Mouse (Mus musculus) ovary, adult 10 weeks (tissue): ENCODE data around the gene Syce3. TPM values are rescaled to one million over a fixed set of nuclear protein-coding genes. Genes with fewer than 3 reads are reported as not detected.

Source experiments
- polyA plus RNA-seq: library from polyadenylated mRNA; stranded (reverse); fragments of 350-450 nt; fragmentation: Illumina TruSeq; extraction: RNeasy Lipid Tissue Mini Kit (QIAGEN cat#74804); gene quantifications from one replicate; pipeline ENCODE4 v1.2.3, GENCODE M21; 2014

Gene Syce3
- not detected for polyA plus RNA-seq

DNA sequence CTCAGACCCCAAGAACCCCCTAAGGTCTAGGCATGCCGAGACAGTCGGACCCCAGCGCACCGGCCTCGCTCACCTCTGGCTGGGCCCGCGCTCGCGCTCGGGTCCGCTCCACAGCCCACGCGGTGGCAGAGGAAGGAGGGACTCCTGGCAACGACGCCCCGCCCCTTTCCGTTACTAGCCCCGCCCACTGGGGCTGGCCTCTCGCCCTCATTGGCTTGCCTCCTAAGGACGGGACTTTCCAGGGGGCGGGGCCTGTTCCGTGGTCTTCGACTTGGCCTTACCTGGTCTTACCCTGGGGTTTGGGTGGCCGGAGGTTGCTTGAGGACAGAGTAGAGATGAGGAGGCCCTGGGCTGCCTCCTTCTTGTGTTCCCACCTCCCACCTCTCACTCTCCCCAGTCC is at the start of gene Syce3:
Gene Syce3 (minus strand): TSS at position 386 of the 400 bp plus-strand sequence.

DNA sequence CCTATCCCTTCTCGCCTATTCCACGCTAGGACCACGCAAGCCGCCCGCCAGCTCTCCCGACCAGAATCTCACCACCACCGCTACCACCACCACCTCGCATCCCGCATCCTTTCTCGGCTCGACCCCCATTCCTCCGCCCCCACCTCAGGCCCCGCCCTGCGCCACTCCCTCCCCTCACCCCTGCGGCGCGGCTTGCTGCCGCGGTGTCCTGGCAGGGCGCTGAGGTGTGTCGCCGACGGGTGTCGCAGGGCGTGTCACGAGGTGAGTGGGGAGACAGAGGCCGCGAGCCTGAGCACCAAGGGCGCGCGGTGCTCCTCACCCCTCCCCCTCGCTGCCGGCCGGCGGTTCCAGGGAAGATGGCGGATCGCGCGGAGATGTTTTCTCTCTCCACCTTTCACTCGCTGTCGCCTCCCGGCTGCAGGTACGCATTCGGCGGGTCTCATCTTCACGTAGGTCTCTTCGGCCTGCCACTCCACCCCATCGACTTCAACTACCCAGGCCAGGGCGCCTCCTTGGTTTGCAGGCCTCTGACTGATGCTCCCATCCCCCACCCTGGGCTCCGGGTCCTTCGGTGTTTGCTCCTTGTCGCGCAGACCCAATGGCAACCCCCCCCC is 43.7 kb upstream of the Syce3 start, which contains the start of gene Mapk8ip2:
Gene Mapk8ip2 (plus strand): TSS at position 49 of the 614 bp plus-strand sequence.

DNA sequence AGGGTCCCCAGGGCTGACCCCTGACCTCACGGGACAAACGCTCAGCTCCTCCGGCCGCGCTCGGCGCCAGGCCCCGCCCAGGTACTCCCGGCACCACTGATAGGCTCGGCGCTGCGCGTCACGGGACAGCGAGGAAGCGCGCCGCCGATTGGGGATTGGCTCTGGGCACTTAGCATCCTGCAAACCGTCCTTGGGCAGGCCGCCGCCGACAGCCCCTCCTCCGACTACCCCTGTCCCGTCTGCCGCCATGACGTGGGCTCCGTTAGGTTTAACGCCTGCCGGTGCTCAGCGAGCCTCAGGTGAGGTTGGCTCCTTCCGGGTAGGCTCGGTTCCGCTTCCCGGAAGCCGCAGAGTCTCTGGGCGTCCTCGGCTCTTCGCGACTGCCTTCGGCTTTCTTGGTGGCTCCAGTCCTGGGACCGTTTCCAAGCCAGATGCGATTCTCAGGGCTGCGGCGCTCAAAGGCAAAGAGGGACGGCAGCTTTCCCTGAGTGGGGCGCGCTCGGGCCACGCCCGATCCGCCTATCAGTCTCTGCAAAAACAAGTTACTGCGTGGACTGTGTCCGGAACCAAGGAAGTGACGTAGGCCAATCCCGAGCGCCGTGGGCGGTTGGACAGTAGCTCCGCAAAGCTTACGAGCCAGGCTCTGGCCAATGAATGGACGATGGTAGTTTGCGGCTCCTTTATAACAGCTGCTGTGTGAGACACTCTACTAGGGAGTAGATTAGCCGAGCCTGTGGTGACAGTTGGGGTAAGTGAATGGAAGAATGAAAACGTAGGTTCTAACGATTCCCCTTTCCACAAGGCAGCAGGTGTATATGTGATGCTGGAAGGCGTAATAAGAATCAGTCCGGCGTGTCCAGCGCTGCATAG is 19.3 kb upstream of the Syce3 start, which contains the start of the genes C730034F03Rik, Gm44502 and Chkb:
Gene C730034F03Rik (plus strand): TSS at position 238 of the 870 bp plus-strand sequence.
Gene Gm44502 (minus strand): TSS at position 345 of the 870 bp plus-strand sequence.
Gene Chkb (minus strand): TSS at position 557 of the 870 bp plus-strand sequence.

DNA sequence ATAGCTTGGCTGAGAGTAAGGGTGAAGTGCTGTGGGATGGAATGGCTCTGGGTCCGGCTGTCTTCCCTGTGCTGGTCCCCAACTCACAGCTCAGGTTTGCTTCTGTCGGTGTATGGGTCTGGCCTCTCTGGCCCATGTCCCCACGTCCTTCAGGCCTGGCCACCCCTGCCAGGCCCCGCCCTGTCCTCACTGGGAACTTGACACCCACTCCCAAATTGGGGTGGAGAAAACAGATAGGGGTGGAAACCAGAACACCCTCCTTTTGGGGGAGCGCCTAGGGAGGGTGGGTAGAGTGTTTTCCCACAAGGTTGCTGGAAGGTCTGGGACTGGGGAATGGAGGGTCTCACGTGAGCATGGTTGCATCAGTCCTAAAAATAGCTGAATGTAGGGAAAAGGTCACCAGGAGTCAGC is 15.4 kb upstream of the Syce3 start, which contains the start of gene Cpt1b:
Gene Cpt1b (minus strand): TSS at position 153 of the 411 bp plus-strand sequence.

DNA sequence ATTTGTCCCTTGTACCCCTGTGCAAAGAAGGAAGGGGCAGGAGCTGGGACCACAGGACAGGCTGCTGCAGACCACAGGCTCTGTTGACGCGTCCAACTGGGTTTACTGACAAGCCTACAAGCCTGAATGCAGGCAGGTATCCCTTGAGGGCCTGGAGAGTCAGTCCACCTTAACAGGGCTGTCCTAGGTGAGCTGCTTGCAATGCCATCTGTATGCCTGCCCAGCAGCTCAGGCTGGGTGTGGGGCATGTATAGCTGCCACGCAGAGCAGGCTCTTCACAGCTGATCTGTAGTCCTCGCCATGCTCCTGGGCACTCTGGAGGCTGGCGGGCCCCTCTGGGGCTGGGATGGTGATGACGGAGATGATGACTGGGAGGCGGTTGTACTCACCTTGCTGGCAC is 25.7 kb downstream of the Syce3 start, which contains the start of gene Klhdc7b:
Gene Klhdc7b (plus strand): TSS at position 301 of the 400 bp plus-strand sequence.

DNA sequence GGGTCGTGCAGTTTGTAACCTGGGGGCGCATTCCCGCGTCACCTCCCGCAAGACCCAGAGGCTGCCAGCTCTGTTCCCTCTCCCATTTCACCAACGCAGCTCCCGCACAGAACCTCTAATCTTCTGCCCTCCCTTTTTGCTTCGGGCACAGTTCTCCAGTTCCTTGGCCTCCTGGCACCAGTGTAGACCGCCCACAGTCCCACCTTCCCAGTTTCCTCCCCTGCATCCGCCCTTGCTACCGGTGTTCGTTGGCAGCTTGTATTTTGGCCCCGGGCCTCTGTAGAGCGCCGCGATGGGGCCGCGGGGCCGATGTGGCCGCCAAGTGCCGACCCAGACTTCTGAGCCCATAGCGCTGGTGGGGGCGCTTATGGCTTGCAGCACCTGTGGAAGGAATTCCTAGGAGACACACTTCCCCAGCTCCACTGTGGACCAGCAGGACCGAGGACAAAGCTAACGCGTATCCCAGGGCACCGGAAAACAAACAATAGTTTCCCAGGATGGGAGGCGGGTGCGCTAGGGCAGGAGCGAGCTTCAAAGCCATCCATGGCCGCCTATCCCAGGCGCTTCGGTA is 31.4 kb downstream of the Syce3 start, which contains the start of gene Odf3b:
Gene Odf3b (minus strand): TSS at position 452 of the 571 bp plus-strand sequence.

DNA sequence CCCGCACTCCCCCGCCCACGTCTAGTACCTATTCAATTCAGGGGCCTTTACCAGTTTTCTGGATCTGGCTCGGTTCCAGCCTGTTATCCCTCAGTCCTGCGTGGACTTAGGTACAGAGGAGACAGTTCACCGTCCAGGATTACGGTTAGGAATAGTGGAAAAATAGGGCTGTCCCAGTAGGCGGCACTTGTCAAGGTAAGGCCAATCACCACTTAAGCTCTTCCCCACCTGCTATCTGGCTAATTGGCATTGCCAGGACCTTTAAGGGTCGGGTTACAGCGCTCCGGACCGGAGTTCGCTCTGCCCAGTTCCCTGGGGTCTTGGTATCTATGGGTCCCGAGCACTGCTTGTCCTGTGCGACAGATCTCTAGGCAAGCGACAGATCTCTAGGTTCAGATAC is 33.3 kb downstream of the Syce3 start, which contains the start of gene Tymp:
Gene Tymp (minus strand): TSS at position 83 of the 400 bp plus-strand sequence.

DNA sequence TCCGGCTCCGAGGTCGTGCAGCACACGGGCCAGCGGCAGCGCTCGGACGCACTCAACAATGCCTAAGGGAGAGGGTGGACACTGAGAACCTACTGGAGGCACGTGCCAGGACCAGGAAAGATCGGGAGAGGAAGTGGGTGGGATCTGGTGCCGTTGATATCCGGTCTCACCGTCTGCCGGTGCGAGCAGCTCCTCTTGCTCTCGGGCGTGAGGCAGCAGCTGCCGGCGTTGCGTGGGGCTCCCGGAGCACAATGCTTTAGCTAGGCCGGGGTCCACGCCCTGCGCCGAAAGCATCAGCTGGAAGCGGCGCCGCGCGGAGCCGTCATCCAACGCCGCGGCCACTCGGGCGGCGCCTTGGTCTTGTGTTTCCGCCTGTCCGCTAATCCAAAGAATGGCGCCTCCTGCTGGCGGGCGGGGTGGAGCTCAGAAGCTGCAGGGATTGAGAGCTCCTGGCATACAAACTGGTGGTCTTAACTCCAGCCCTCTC is 36.5 kb downstream of the Syce3 start, which contains the start of gene Sco2:
Gene Sco2 (minus strand): TSS at position 85 of the 487 bp plus-strand sequence.

DNA sequence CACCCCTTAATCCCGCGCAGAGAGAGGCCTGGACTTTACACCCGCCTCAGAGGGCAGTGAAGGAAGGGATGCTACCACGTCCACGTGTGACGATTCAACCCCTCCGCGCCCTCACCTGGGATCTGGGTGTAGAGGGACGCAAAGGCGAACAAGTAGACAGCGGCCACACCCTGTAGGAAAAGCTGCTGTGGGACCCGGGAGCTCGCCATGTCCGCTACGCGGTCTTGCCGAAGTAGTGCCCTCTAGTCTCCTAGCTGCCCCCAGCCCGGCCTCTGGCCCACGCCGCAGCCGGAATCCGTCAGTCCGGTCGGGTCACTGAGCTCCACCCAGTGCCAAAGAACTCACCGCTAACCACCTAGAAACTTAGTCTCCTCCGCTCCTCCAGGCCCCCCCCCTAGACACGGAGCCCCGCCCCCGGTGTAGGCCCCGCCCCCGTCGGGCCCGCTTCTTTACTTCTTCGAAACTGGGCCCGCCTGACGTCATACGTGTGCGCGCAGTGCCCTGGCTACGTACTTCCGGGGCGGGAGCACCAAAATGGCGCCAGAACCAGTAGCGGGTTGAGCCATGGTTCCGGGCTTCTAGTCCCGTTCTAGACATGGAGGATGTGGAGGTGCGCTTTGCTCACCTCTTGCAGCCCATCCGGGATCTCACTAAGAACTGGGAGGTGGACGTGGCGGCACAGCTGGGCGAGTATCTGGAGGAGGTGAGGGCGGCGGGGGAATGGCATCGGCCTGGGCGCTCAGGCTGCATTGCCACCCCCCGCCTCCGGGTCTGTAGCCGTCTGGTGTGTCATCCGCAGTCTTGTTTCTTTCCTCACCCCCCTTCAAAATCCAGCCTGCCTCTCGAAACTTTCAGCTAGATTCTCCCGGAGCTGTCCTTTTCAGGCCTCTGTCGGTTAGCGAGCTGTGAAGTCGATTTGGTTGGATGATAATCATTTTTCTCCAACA is 54.8 kb downstream of the Syce3 start, which contains the start of the genes Lmf2 and Ncaph2:
Gene Lmf2 (minus strand): TSS at position 419 of the 947 bp plus-strand sequence.
Gene Ncaph2 (plus strand): TSS at position 479 of the 947 bp plus-strand sequence.

Other genes with a start within 250 kb of the Syce3 start
- 6.7 TPM for gene Plxnb2, start 229.7 kb downstream of the Syce3 start, polyA plus RNA-seq
- 0.17 TPM for gene Dennd6b, start 214.0 kb downstream of the Syce3 start, polyA plus RNA-seq
- gene Ppp6r2, start 198.9 kb downstream of the Syce3 start, polyA plus RNA-seq, result 5.9 TPM
- 1.5 TPM for gene Sbf1, start 95.2 kb downstream of the Syce3 start, polyA plus RNA-seq
- gene Adm2, start 87.8 kb downstream of the Syce3 start, polyA plus RNA-seq, result not detected
- not detected for gene Miox, start 76.1 kb downstream of the Syce3 start, polyA plus RNA-seq
- 0.86 TPM for gene Lmf2, start 54.8 kb downstream of the Syce3 start, polyA plus RNA-seq
- 12.9 TPM for gene Ncaph2, start 54.8 kb downstream of the Syce3 start, polyA plus RNA-seq
- gene Sco2, start 36.7 kb downstream of the Syce3 start, polyA plus RNA-seq, result not detected
- not detected for gene Tymp, start 33.5 kb downstream of the Syce3 start, polyA plus RNA-seq
- gene Odf3b, start 31.2 kb downstream of the Syce3 start, polyA plus RNA-seq, result not detected
- not detected for gene Klhdc7b, start 25.6 kb downstream of the Syce3 start, polyA plus RNA-seq
- not detected for gene Cpt1b, start 15.4 kb upstream of the Syce3 start, polyA plus RNA-seq
- 0.48 TPM for gene C730034F03Rik, start 19.1 kb upstream of the Syce3 start, polyA plus RNA-seq
- gene Gm44502, start 19.2 kb upstream of the Syce3 start, polyA plus RNA-seq, result not detected
- 19.3 TPM for gene Chkb, start 19.4 kb upstream of the Syce3 start, polyA plus RNA-seq
- 0.20 TPM for gene Mapk8ip2, start 43.4 kb upstream of the Syce3 start, polyA plus RNA-seq
- 1.9 TPM for gene Arsa, start 66.9 kb upstream of the Syce3 start, polyA plus RNA-seq
- gene Shank3, start 89.1 kb upstream of the Syce3 start, polyA plus RNA-seq, result 1.00 TPM
- gene Acr, start 157.8 kb upstream of the Syce3 start, polyA plus RNA-seq, result not detected
- gene Rabl2, start 181.4 kb upstream of the Syce3 start, polyA plus RNA-seq, result 11.1 TPM